8 mouse cellular contexts compared by ENCODE assay signal in the genomic region with DNA sequence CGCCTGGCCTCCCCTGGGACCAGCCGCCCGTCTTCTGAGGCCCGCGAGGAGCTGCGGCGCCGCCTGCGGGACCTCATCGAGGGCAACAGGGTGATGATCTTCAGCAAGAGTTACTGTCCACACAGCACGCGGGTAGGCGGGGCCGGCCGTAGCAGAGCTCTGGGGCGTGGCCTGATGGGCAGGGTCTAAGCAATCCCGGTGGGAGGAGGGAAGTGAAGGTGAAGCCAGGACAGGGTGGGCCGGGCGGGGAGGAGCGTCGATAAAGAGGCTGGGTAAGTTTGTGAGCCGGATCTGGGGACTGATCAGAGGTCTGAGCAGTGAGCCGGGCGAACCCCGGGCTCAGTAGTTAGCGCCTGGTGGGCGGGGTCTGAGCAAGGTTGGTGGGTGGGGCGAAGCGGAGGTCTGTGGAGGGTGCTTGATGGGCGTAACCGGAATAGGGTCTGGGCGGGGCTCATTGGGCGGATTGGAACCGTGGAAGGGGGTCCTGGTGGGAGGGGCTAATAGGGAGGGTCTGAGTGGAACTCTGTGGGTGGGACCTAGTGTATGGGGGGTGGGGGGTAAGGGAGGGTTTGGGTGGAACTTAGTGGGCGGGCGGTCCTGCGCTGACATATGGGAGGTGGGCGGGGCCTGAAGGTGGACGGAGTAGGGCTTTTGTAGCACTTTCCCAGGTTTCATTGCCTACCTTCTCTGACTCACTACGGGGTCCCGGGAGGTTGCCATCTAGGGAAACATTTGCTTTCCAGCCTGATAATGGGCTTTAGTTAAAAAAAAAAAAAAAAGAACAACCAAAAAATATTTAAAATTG. TPM values are rescaled to one million over a fixed set of nuclear protein-coding genes. Genes with fewer than 3 reads are reported as not detected.
DNase-seq lines count a peak whose midpoint lies in the region; ATAC-seq and TF ChIP-seq lines count a peak whose summit lies in the region.

No protein-coding gene starts in this region.

- H3K4me3 ChIP-seq in forebrain, embryonic 10.5 days = peak overlapping the region; percentile 71
- H3K4me3 ChIP-seq in heart, embryonic 15.5 days = peak overlapping the region; percentile 72
- peak overlapping the region; percentile 57 to 59 for H3K4me3 ChIP-seq in liver, embryonic 14.5 days (ENCODE audit: insufficient read depth in 1 of 2, low read depth in 2 of 2, low read length in 2 of 2)
- peak overlapping the region; percentile 63 for H3K4me3 ChIP-seq in neural tube, embryonic 11.5 days (ENCODE audit: low read depth, low read length)
- H3K4me3 ChIP-seq in stomach, postnatal 0 days (ENCODE audit: low read depth, low read length) = peak overlapping the region; percentile 62

- peak; percentile 12; the same call in 1 of the 2 replicates for TF ChIP-seq CTCF in liver, embryonic 14.5 days (IDR thresholded peaks at IDR 0.05; ENCODE audit: low read depth)
- TF ChIP-seq CTCF in stomach, postnatal 0 days (IDR thresholded peaks at IDR 0.05; ENCODE audit: low read depth) = peak; percentile 14

- TF ChIP-seq EP300 in liver, embryonic 14.5 days (IDR thresholded peaks at IDR 0.05; ENCODE audit: low read depth) = no peak
- TF ChIP-seq EP300 in stomach, postnatal 0 days (optimal IDR thresholded peaks at IDR 0.05) = no peak

- peak overlapping the region; percentile 64 for H3K9ac ChIP-seq in heart, embryonic 15.5 days
- no peak overlapping the region; the same call in 1 of the 2 replicates for H3K9ac ChIP-seq in liver, embryonic 14.5 days (replicated peaks)
- peak overlapping the region; percentile 73 for H3K9ac ChIP-seq in neural tube, embryonic 11.5 days (ENCODE audit: low read length)
- peak overlapping the region; percentile 72 for H3K9ac ChIP-seq in stomach, postnatal 0 days (ENCODE audit: low read length)

- DNase-seq in CD8-positive naive resting alpha-beta T cell, adult 2 months (ENCODE audit: low read depth in 2 of 2, low spot score in 2 of 2) = peak; percentile 85 to 88
- peak; percentile 91 for DNase-seq in c-Kit-positive CD71-negative TER-119-negative erythroid progenitor cells, embryonic 14.5 days (ENCODE audit: low read depth)
- DNase-seq in forebrain, embryonic 10.5 days (ENCODE audit: extremely low spot score, low spot score) = peak; percentile 92
- peak; percentile 98 for DNase-seq in kidney, postnatal 25 days
- peak; percentile 70 to 78 (median 72) for DNase-seq in liver, embryonic 14.5 days (ENCODE audit: low read depth in 3 of 3, low spot score in 3 of 3)
- peak; percentile 92 for DNase-seq in neural tube, embryonic 11.5 days (ENCODE audit: low spot score)
- peak; percentile 95 for DNase-seq in stomach, postnatal 0 days (ENCODE audit: low spot score)

- H3K4me2 ChIP-seq in heart, embryonic 15.5 days = peak overlapping the region; percentile 94
- peak overlapping the region; percentile 75 for H3K4me2 ChIP-seq in liver, embryonic 14.5 days (ENCODE audit: low read depth)
- H3K4me2 ChIP-seq in neural tube, embryonic 11.5 days (ENCODE audit: low read depth) = peak overlapping the region; percentile 85
- peak overlapping the region; percentile 95 for H3K4me2 ChIP-seq in stomach, postnatal 0 days (replicated peaks; ENCODE audit: low read depth)

- peak; percentile 95 for ATAC-seq in heart, embryonic 15.5 days (replicated peaks; ENCODE audit: insufficient number of reproducible peaks, insufficient read depth, low FRiP score, low read depth)
- ATAC-seq in liver, embryonic 14.5 days (ENCODE audit: insufficient read depth) = peak; percentile 93
- ATAC-seq in neural tube, embryonic 11.5 days (ENCODE audit: insufficient read depth, low FRiP score, low TSS enrichment) = peak; percentile 94
- peak; percentile 96 for ATAC-seq in stomach, postnatal 0 days (ENCODE audit: low FRiP score, low TSS enrichment)

- WGBS in forebrain, embryonic 10.5 days = under 1% methylated on average over 41 of the region's 41 CpGs
- WGBS in heart, embryonic 15.5 days = under 1% methylated on average over 41 of the region's 41 CpGs
- under 1% methylated on average over 41 of the region's 41 CpGs for WGBS in liver, embryonic 14.5 days (ENCODE audit: insufficient replicate concordance)
- WGBS in neural tube, embryonic 11.5 days = under 1% methylated on average over 35 of the region's 41 CpGs
- whole genome bisulfite sequencing in stomach, postnatal 0 days = under 1% methylated on average over 37 of the region's 41 CpGs

- H3K36me3 ChIP-seq in forebrain, embryonic 10.5 days (replicated peaks) = no peaks in the 10 kb centered on the region
- H3K36me3 ChIP-seq in heart, embryonic 15.5 days = no peaks in the 10 kb centered on the region
- H3K36me3 ChIP-seq in liver, embryonic 14.5 days (replicated peaks; ENCODE audit: control insufficient read depth, insufficient read depth, low read depth) = no peaks in the 10 kb centered on the region
- no peaks in the 10 kb centered on the region for H3K36me3 ChIP-seq in neural tube, embryonic 11.5 days (ENCODE audit: control insufficient read depth, insufficient read depth, low read length)
- no peaks in the 10 kb centered on the region for H3K36me3 ChIP-seq in stomach, postnatal 0 days (ENCODE audit: control insufficient read depth, insufficient read depth, low read length)

- no peaks in the 10 kb centered on the region for H3K9me3 ChIP-seq in forebrain, embryonic 10.5 days
- no peaks in the 10 kb centered on the region for H3K9me3 ChIP-seq in heart, embryonic 15.5 days (replicated peaks)
- H3K9me3 ChIP-seq in liver, embryonic 14.5 days (ENCODE audit: control insufficient read depth, low read length) = no peaks in the 10 kb centered on the region
- H3K9me3 ChIP-seq in neural tube, embryonic 11.5 days (ENCODE audit: control insufficient read depth, low read length) = no peaks in the 10 kb centered on the region
- H3K9me3 ChIP-seq in stomach, postnatal 0 days (ENCODE audit: control insufficient read depth, low read length) = no peaks in the 10 kb centered on the region

- peaks cover 24% of the 10 kb centered on the region for H3K4me1 ChIP-seq in forebrain, embryonic 10.5 days
- H3K4me1 ChIP-seq in heart, embryonic 15.5 days (replicated peaks) = peaks cover 7% of the 10 kb centered on the region
- H3K4me1 ChIP-seq in liver, embryonic 14.5 days (replicated peaks; ENCODE audit: control insufficient read depth in 2 of 2, insufficient read depth in 2 of 2, low read length in 1 of 2) = peaks cover 0 to 7% of the 10 kb centered on the region in 2 experiments; a peak in 2 of 4 replicates
- H3K4me1 ChIP-seq in neural tube, embryonic 11.5 days (ENCODE audit: control insufficient read depth, insufficient read depth, low read length) = no peaks in the 10 kb centered on the region
- no peaks in the 10 kb centered on the region for H3K4me1 ChIP-seq in stomach, postnatal 0 days (replicated peaks; ENCODE audit: control insufficient read depth, insufficient read depth)

- no peaks in the 10 kb centered on the region for H3K27me3 ChIP-seq in forebrain, embryonic 10.5 days (ENCODE audit: poor library complexity, severe bottlenecking)
- no peaks in the 10 kb centered on the region for H3K27me3 ChIP-seq in heart, embryonic 15.5 days
- no peaks in the 10 kb centered on the region for H3K27me3 ChIP-seq in liver, embryonic 14.5 days (ENCODE audit: control insufficient read depth, insufficient read depth, low read length)
- no peaks in the 10 kb centered on the region for H3K27me3 ChIP-seq in neural tube, embryonic 11.5 days (ENCODE audit: control insufficient read depth, insufficient read depth, low read length)
- no peaks in the 10 kb centered on the region for H3K27me3 ChIP-seq in stomach, postnatal 0 days (ENCODE audit: control insufficient read depth, insufficient read depth, low read length)

- H3K27ac ChIP-seq in forebrain, embryonic 10.5 days = peak overlapping the region; percentile 90
- peak overlapping the region; percentile 94 for H3K27ac ChIP-seq in heart, embryonic 15.5 days
- no peak overlapping the region for H3K27ac ChIP-seq in liver, embryonic 14.5 days
- peak overlapping the region; percentile 86 for H3K27ac ChIP-seq in neural tube, embryonic 11.5 days (ENCODE audit: low read depth, low read length)
- peak overlapping the region; percentile 97 for H3K27ac ChIP-seq in stomach, postnatal 0 days (replicated peaks)

RNA-seq across cellular contexts. Expression of gene Txnrd3, which starts 0.7 kb away (rescaled TPM):
- 8.1 and 8.9 TPM in 2 replicates for polyA plus RNA-seq in forebrain, embryonic 10.5 days (2016; fragmentation: Nextera tagmentation; extraction: Ambion mirVana)
- 12.9 and 14.1 TPM in 2 replicates for polyA plus RNA-seq in heart, embryonic 15.5 days (2015; fragmentation: Nextera tagmentation; extraction: Ambion mirVana)
- polyA plus RNA-seq in liver, embryonic 14.5 days (2012; rRNA removed) = 1.7 TPM in 2 replicates
- polyA plus RNA-seq in liver, embryonic 14.5 days (2014; fragmentation: Nextera tagmentation; extraction: Ambion mirVana) = 2.6 and 2.9 TPM in 2 replicates
- polyA plus RNA-seq in neural tube, embryonic 11.5 days (2014; fragmentation: Nextera tagmentation; extraction: Ambion mirVana) = 11.2 and 13.2 TPM in 2 replicates
- 11.5 and 11.7 TPM in 2 replicates for polyA plus RNA-seq in stomach, postnatal 0 days (2015; fragmentation: Nextera tagmentation; extraction: Ambion mirVana)

RNA-seq across cellular contexts. Expression of gene Chchd6, which starts 49.0 kb away (rescaled TPM):
- polyA plus RNA-seq in forebrain, embryonic 10.5 days (2016; fragmentation: Nextera tagmentation; extraction: Ambion mirVana) = 89.8 and 91.3 TPM in 2 replicates
- polyA plus RNA-seq in heart, embryonic 15.5 days (2015; fragmentation: Nextera tagmentation; extraction: Ambion mirVana) = 43.7 and 50.7 TPM in 2 replicates
- 7.6 and 12.1 TPM in 2 replicates for polyA plus RNA-seq in liver, embryonic 14.5 days (2012; rRNA removed)
- 16.3 and 19.1 TPM in 2 replicates for polyA plus RNA-seq in liver, embryonic 14.5 days (2014; fragmentation: Nextera tagmentation; extraction: Ambion mirVana)
- 73.8 and 84.4 TPM in 2 replicates for polyA plus RNA-seq in neural tube, embryonic 11.5 days (2014; fragmentation: Nextera tagmentation; extraction: Ambion mirVana)
- 19.5 and 22.7 TPM in 2 replicates for polyA plus RNA-seq in stomach, postnatal 0 days (2015; fragmentation: Nextera tagmentation; extraction: Ambion mirVana)
